Mouse (Mus musculus) liver, embryonic 14.5 days (tissue): ENCODE measurements at regions not wholly inside any gene's neighbourhood (a gene's known extent, or its start where the extent isn't known, plus 50 kb on each side); places are given as distances from the start of the nearest gene placed in this dataset.

ENCODE experiments used
- CTCF ChIP-seq: IDR thresholded peaks from 2 replicates; pipeline ENCODE4 v1.5.1; 2016; ENCODE audit warnings: antibody characterized with exemption, low read depth, control low read depth
- EP300 ChIP-seq: IDR thresholded peaks from 2 replicates; pipeline ENCODE4 v1.6.1; 2016; ENCODE audit warnings: antibody characterized with exemption, low read depth

GRCm38 (mm10) chr3:128206483-128206882 lies 310.4 kb upstream of the Fam241a start:
- TF ChIP-seq CTCF: no peak
- TF ChIP-seq EP300: no peak
